Mouse (Mus musculus): ENCODE results near the gene Rapgef4. TPM values are rescaled to one million over a fixed set of nuclear protein-coding genes. Genes with fewer than 3 reads are reported as not detected.

Rapgef4 gene
- polyA plus RNA-seq, 1 experiment from 2014 or later: 28.4 TPM

- Histone ChIP-seq H3K4me2 (replicated peaks) (no peak overlapping the region), H3K9ac (no peak overlapping the region), H3K9me3 (ENCODE audit: control insufficient read depth, low read length) (no peaks in the 10 kb centered on the region), H3K4me1 (replicated peaks; ENCODE audit: control insufficient read depth, insufficient read depth, low read length) (no peaks in the 10 kb centered on the region), H3K27ac (no peak overlapping the region), H3K4me3 (replicated peaks; ENCODE audit: low read length) (no peak overlapping the region), H3K36me3 (replicated peaks; ENCODE audit: control insufficient read depth, insufficient read depth) (no peaks in the 10 kb centered on the region), H3K27me3 (ENCODE audit: control insufficient read depth, insufficient read depth, low read length) (no peaks in the 10 kb centered on the region)
- ATAC-seq (ENCODE audit: low FRiP score) (no peak), DNase-seq (ENCODE audit: low spot score) (no peak)
- WGBS: 61% methylated on average over 5 of the region's 5 CpGs
These were observed 24.6 kb upstream of the Rapgef4 start for GRCm38 (mm10) chr2:71956463-71956862.

DNA sequence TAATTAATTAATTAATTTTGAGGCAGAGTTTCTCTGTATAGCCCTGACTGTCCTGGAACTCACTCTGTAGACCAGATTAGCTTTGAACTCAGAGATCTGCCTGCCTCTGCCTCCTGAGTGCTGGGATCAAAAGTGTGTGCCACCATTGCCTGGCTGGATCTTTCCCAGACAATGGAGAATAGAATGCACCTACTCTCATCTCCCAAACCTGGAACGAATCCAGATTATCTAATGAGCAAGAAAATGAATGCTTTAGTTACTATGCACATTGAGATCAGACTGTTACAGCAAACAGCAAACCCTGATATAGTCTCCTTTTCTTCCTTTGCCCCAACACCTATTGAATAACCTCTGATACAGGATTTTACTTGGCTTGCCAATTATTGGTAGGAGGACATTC, 23.1 kb upstream of the Rapgef4 start:
- no peaks in the 10 kb centered on the region for H3K27me3 ChIP-seq (ENCODE audit: control insufficient read depth, insufficient read depth, low read length)
- no peaks in the 10 kb centered on the region for H3K9me3 ChIP-seq (ENCODE audit: control insufficient read depth, low read length)
- no peak for ATAC-seq (ENCODE audit: low FRiP score)
- H3K4me2 ChIP-seq (replicated peaks): no peak overlapping the region
- no peaks in the 10 kb centered on the region for H3K36me3 ChIP-seq (replicated peaks; ENCODE audit: control insufficient read depth, insufficient read depth)
- no peak overlapping the region for H3K9ac ChIP-seq
- no peak overlapping the region for H3K4me3 ChIP-seq (replicated peaks; ENCODE audit: low read length)
- no peak overlapping the region for H3K27ac ChIP-seq
- WGBS: 84% methylated on average over 1 of the region's 1 CpGs
- no peaks in the 10 kb centered on the region for H3K4me1 ChIP-seq (replicated peaks; ENCODE audit: control insufficient read depth, insufficient read depth, low read length)
- DNase-seq (ENCODE audit: low spot score): no peak

GRCm38 (mm10) chr2:71958393-71958792, 22.6 kb upstream of the Rapgef4 start:
- 82% methylated on average over 3 of the region's 3 CpGs for WGBS
- Histone ChIP-seq H3K9me3 (ENCODE audit: control insufficient read depth, low read length) (no peaks in the 10 kb centered on the region), H3K27me3 (ENCODE audit: control insufficient read depth, insufficient read depth, low read length) (no peaks in the 10 kb centered on the region), H3K4me1 (replicated peaks; ENCODE audit: control insufficient read depth, insufficient read depth, low read length) (no peaks in the 10 kb centered on the region), H3K27ac (no peak overlapping the region), H3K4me3 (replicated peaks; ENCODE audit: low read length) (no peak overlapping the region), H3K9ac (no peak overlapping the region), H3K36me3 (replicated peaks; ENCODE audit: control insufficient read depth, insufficient read depth) (no peaks in the 10 kb centered on the region), H3K4me2 (replicated peaks) (no peak overlapping the region)
- no peak for DNase-seq (ENCODE audit: low spot score)
- no peak for ATAC-seq (ENCODE audit: low FRiP score)

DNA sequence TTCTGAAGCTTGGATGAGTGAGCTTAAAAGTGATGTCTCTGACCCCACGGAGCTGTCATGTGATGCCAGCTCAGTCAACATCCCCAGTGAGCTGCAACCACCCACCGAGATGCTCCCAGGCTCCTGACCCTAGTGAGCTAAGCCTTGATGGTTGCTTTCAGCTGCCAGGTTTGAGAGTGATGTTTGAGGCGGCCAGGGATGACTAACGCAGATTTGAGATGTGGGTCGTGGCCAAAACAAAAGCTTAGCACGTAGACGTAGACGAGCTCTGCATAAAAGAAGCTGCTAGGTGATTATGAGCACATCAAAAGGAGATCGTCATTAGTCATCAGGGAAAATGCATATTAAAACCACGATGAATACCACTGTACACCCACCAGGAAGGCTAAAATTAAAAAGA, 16.8 kb upstream of the Rapgef4 start:
- H3K27ac ChIP-seq: no peak overlapping the region
- no peak overlapping the region for H3K4me2 ChIP-seq (replicated peaks)
- DNase-seq (ENCODE audit: low spot score) (no peak), ATAC-seq (ENCODE audit: low FRiP score) (no peak)
- no peaks in the 10 kb centered on the region for H3K36me3 ChIP-seq (replicated peaks; ENCODE audit: control insufficient read depth, insufficient read depth)
- H3K9ac ChIP-seq: no peak overlapping the region
- H3K4me1 ChIP-seq (replicated peaks; ENCODE audit: control insufficient read depth, insufficient read depth, low read length): no peaks in the 10 kb centered on the region
- H3K4me3 ChIP-seq (replicated peaks; ENCODE audit: low read length): no peak overlapping the region
- no peaks in the 10 kb centered on the region for H3K27me3 ChIP-seq (ENCODE audit: control insufficient read depth, insufficient read depth, low read length)
- no peaks in the 10 kb centered on the region for H3K9me3 ChIP-seq (ENCODE audit: control insufficient read depth, low read length)
- 35% methylated on average over 10 of the region's 10 CpGs for WGBS

GRCm38 (mm10) chr2:71965476-71965875, 15.6 kb upstream of the Rapgef4 start:
- H3K27ac ChIP-seq: no peak overlapping the region
- ATAC-seq (ENCODE audit: low FRiP score): no peak
- no peak for DNase-seq (ENCODE audit: low spot score)
- H3K4me2 ChIP-seq (replicated peaks): no peak overlapping the region
- no peaks in the 10 kb centered on the region for H3K27me3 ChIP-seq (ENCODE audit: control insufficient read depth, insufficient read depth, low read length)
- no peaks in the 10 kb centered on the region for H3K4me1 ChIP-seq (replicated peaks; ENCODE audit: control insufficient read depth, insufficient read depth, low read length)
- no peak overlapping the region for H3K9ac ChIP-seq
- H3K4me3 ChIP-seq (replicated peaks; ENCODE audit: low read length): no peak overlapping the region
- no peaks in the 10 kb centered on the region for H3K36me3 ChIP-seq (replicated peaks; ENCODE audit: control insufficient read depth, insufficient read depth)
- 84% methylated on average over 4 of the region's 4 CpGs for WGBS
- no peaks in the 10 kb centered on the region for H3K9me3 ChIP-seq (ENCODE audit: control insufficient read depth, low read length)

GRCm38 (mm10) chr2:71966737-71967136, 14.3 kb upstream of the Rapgef4 start:
- Histone ChIP-seq H3K4me2 (replicated peaks) (no peak overlapping the region), H3K9me3 (ENCODE audit: control insufficient read depth, low read length) (no peaks in the 10 kb centered on the region), H3K27ac (no peak overlapping the region), H3K4me1 (replicated peaks; ENCODE audit: control insufficient read depth, insufficient read depth, low read length) (no peaks in the 10 kb centered on the region), H3K4me3 (replicated peaks; ENCODE audit: low read length) (no peak overlapping the region), H3K27me3 (ENCODE audit: control insufficient read depth, insufficient read depth, low read length) (no peaks in the 10 kb centered on the region), H3K36me3 (replicated peaks; ENCODE audit: control insufficient read depth, insufficient read depth) (no peaks in the 10 kb centered on the region), H3K9ac (no peak overlapping the region)
- WGBS: 66% methylated on average over 4 of the region's 4 CpGs
- no peak for ATAC-seq (ENCODE audit: low FRiP score)
- no peak for DNase-seq (ENCODE audit: low spot score)

- H3K4me3 ChIP-seq (replicated peaks; ENCODE audit: low read length): no peak overlapping the region
- 77% methylated on average over 5 of the region's 5 CpGs for WGBS
- ATAC-seq (ENCODE audit: low FRiP score): no peak
These were observed 13.2 kb upstream of the Rapgef4 start for GRCm38 (mm10) chr2:71967855-71968254.

DNA sequence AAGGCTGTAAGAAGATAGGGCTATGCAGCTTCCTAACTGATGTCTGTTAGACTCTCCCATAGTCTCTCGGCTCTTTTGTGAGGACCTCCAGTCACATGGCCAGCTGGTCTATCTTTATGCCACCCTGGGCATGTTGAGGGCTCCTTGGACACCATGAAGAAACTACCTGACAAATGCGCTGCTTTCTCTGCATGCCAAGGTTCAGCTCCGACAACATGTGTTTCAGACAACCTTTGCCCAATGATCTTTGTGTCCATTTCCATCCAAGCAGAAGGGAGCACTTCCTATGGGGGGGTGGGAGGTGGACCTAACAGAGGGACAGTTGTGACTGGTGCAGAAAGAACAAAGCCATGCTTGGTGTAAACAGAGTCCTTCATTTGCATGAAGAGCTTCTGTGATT, 7.4 kb upstream of the Rapgef4 start:
- Histone ChIP-seq H3K27ac (no peak overlapping the region), H3K4me1 (replicated peaks; ENCODE audit: control insufficient read depth, insufficient read depth, low read length) (no peaks in the 10 kb centered on the region), H3K9ac (no peak overlapping the region), H3K4me3 (replicated peaks; ENCODE audit: low read length) (no peak overlapping the region), H3K36me3 (replicated peaks; ENCODE audit: control insufficient read depth, insufficient read depth) (no peaks in the 10 kb centered on the region), H3K4me2 (replicated peaks) (no peak overlapping the region), H3K9me3 (ENCODE audit: control insufficient read depth, low read length) (no peaks in the 10 kb centered on the region), H3K27me3 (ENCODE audit: control insufficient read depth, insufficient read depth, low read length) (no peaks in the 10 kb centered on the region)
- DNase-seq (ENCODE audit: low spot score) (no peak), ATAC-seq (ENCODE audit: low FRiP score) (no peak)
- WGBS: 93% methylated on average over 3 of the region's 3 CpGs

More at GRCm38 (mm10) chr2:71967855-71968254, 13.2 kb upstream of the Rapgef4 start:
- H3K9ac ChIP-seq: no peak overlapping the region
- H3K27ac ChIP-seq: no peak overlapping the region
- H3K4me1 ChIP-seq (replicated peaks; ENCODE audit: control insufficient read depth, insufficient read depth, low read length): no peaks in the 10 kb centered on the region
- H3K36me3 ChIP-seq (replicated peaks; ENCODE audit: control insufficient read depth, insufficient read depth): no peaks in the 10 kb centered on the region
- DNase-seq (ENCODE audit: low spot score): no peak
- no peaks in the 10 kb centered on the region for H3K9me3 ChIP-seq (ENCODE audit: control insufficient read depth, low read length)
- H3K4me2 ChIP-seq (replicated peaks): no peak overlapping the region
- no peaks in the 10 kb centered on the region for H3K27me3 ChIP-seq (ENCODE audit: control insufficient read depth, insufficient read depth, low read length)

DNA sequence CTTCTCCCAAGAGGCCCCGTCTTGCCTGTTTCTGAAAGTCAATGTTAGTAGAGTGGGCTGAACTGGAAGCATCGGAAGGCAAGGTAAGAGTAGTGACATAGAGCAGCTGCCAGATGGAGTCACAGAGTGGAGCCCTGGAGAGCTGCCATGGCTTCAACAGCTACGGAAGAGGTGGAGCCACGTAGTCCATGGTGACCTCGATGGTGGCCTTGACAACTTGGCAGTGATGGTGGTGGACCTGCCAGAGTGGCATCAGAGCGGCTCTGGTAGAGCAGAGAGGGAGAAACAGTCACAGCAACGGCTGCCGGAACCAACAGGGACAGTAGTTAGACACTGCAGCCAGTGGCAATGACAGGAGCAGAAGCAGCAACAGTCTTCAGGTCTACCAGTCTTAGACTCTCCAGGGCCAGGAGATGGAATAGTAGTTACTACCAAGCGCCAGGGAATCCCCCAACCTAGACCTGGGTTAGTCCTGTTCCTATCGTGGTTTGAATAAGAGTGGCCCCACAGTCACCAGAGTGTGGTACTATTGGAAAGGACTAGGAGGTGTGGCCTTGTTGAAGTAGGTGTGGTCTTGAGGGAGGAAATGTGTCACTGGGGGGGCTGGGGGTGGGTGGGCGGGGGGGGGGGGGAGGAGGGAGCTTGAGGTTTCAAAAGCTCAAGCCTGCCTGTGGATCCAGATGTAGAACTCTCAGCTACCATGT, 6.7 kb upstream of the Rapgef4 start:
- no peak overlapping the region for H3K9ac ChIP-seq
- H3K27ac ChIP-seq: no peak overlapping the region
- no peak overlapping the region for H3K4me3 ChIP-seq (replicated peaks; ENCODE audit: low read length)
- ATAC-seq (ENCODE audit: low FRiP score): peak; percentile 14; the same call in 1 of the 2 replicates
- DNase-seq (ENCODE audit: low spot score): no peak
- H3K27me3 ChIP-seq (ENCODE audit: control insufficient read depth, insufficient read depth, low read length): no peaks in the 10 kb centered on the region
- H3K9me3 ChIP-seq (ENCODE audit: control insufficient read depth, low read length): no peaks in the 10 kb centered on the region
- no peaks in the 10 kb centered on the region for H3K4me1 ChIP-seq (replicated peaks; ENCODE audit: control insufficient read depth, insufficient read depth, low read length)
- WGBS: 85% methylated on average over 10 of the region's 11 CpGs
- H3K4me2 ChIP-seq (replicated peaks): no peak overlapping the region
- H3K36me3 ChIP-seq (replicated peaks; ENCODE audit: control insufficient read depth, insufficient read depth): no peaks in the 10 kb centered on the region

DNA sequence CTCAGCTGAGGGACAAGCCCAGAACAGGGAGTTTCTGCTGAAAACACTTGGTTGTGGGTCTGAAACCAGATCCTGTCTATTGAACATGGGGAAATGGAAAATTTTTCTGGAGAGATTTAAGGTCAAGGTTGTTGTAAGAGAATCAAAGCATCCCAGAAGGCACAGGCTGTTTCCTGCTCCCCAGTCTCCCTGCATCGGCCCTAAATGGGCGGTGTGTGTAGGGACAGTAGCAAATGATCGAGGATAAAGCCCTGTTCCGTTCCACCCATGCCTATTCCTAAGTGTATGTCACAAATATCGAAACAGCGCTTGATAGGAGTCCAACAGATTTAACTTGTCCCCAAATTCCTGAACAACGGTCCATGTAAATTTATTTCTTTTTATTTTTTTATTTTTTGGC, 1.1 kb upstream of the Rapgef4 start:
- Histone ChIP-seq H3K4me1 (replicated peaks; ENCODE audit: control insufficient read depth, insufficient read depth, low read length) (no peaks in the 10 kb centered on the region), H3K36me3 (replicated peaks; ENCODE audit: control insufficient read depth, insufficient read depth) (no peaks in the 10 kb centered on the region), H3K27ac (no peak overlapping the region), H3K27me3 (ENCODE audit: control insufficient read depth, insufficient read depth, low read length) (no peaks in the 10 kb centered on the region), H3K4me3 (replicated peaks; ENCODE audit: low read length) (no peak overlapping the region), H3K4me2 (replicated peaks) (no peak overlapping the region), H3K9me3 (ENCODE audit: control insufficient read depth, low read length) (no peaks in the 10 kb centered on the region), H3K9ac (no peak overlapping the region)
- DNase-seq (ENCODE audit: low spot score) (no peak), ATAC-seq (ENCODE audit: low FRiP score) (no peak)
- WGBS: 92% methylated on average over 7 of the region's 7 CpGs

Data from hindbrain, embryonic 14.5 days (tissue).